Mouse (Mus musculus): ENCODE data around the gene Mageb16. TPM values are rescaled to one million over a fixed set of nuclear protein-coding genes. Genes with fewer than 3 reads are reported as not detected.

The Mageb16 gene
- polyA plus RNA-seq (2014; fragmentation: Illumina TruSeq; extraction: RNeasy Lipid Tissue Mini Kit (QIAGEN cat#74804); ENCODE audit: low read depth, low replicate concordance), result not detected

GRCm38 (mm10) chrX:79671411-79671810, at the start of gene Mageb16:
Gene Mageb16 (minus strand): TSS chrX:79671435.

Other genes starting within 250 kb of the Mageb16 start
- gene Gm7173, start 154.2 kb downstream of the Mageb16 start, polyA plus RNA-seq (2014; fragmentation: Illumina TruSeq; extraction: RNeasy Lipid Tissue Mini Kit (QIAGEN cat#74804); ENCODE audit: low read depth, low replicate concordance), result 0.32 TPM

All from kidney, adult 10 weeks (tissue).